Mouse (Mus musculus) hindbrain, embryonic 12.5 days (tissue): Measurements from ENCODE around the gene Rflna. TPM values are rescaled to one million over a fixed set of nuclear protein-coding genes. Genes with fewer than 3 reads are reported as not detected.

Experiments used
- ATAC-seq: fragments of 200-750 bp; cut with Nextera tagmentation; 2 replicates; pipeline ENCODE4 v1.8.0; 2017; ENCODE audit warnings: moderate TSS enrichment; ENCODE audit not compliant: low FRiP score
- H3K27ac ChIP-seq: fragments of 300-500 bp; sonication (generic); 2 replicates; pipeline ENCODE4 v1.5.1; 2016; ENCODE audit warnings: mild to moderate bottlenecking
- H3K27me3 ChIP-seq: fragments of 300-500 bp; sonication (generic); 2 replicates; pipeline ENCODE4 v1.6.1; 2016; ENCODE audit warnings: mild to moderate bottlenecking
- H3K36me3 ChIP-seq: fragments of 300-500 bp; sonication (generic); 2 replicates; pipeline ENCODE4 v1.6.1; 2016; ENCODE audit warnings: mild to moderate bottlenecking
- H3K4me1 ChIP-seq: fragments of 300-500 bp; sonication (generic); 2 replicates; pipeline ENCODE4 v1.6.1; 2016
- H3K4me2 ChIP-seq: fragments of 300-500 bp; sonication (generic); replicated peaks from 2 replicates; pipeline ENCODE4 v1.6.1; 2016; ENCODE audit warnings: mild to moderate bottlenecking
- H3K4me3 ChIP-seq: fragments of 300-500 bp; sonication (generic); 2 replicates; pipeline ENCODE4 v1.5.1; 2016; ENCODE audit warnings: mild to moderate bottlenecking
- H3K9ac ChIP-seq: fragments of 300-500 bp; sonication (generic); 2 replicates; pipeline ENCODE4 v1.6.1; 2016; ENCODE audit warnings: mild to moderate bottlenecking, moderate library complexity
- H3K9me3 ChIP-seq: fragments of 300-500 bp; sonication (generic); replicated peaks from 2 replicates; pipeline ENCODE4 v1.6.1; 2016; ENCODE audit warnings: mild to moderate bottlenecking
- WGBS: fragments of 180-500 bp; shearing (Covaris S2); methylation state at CpG from one replicate; pipeline ENCODE4 v1.1.7; 2016; 5-methylcytosine and 5-hydroxymethylcytosine counted together
- polyA plus RNA-seq: library from polyadenylated mRNA; unstranded; fragments of >200 nt; fragmentation: Nextera tagmentation; extraction: Ambion mirVana; gene quantifications from 2 replicates; pipeline ENCODE4 v1.2.1, GENCODE M21; 2016

The Rflna gene
- polyA plus RNA-seq, 1 experiment from 2014 or later: 34.1 TPM

DNA sequence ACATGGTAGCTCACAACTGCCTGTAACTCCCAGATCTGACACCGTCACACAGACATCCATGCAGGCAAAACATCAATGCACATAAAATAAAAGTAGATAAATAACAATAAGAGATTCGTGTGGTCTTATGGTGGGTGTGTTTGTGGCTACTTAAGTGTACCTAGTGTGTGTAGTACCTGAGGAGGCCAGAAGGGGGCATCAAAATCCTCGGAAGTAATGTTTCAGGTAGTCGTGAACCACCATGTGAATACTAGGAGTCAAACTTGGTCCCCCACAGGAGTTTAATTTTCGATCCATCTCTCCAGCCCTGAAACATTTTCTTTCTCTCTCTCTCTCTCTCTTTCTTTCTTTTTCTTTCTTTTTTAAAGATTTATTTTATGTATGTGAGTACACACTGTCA, 16.8 kb upstream of the Rflna start:
- no peak overlapping the region for H3K4me3 ChIP-seq
- ATAC-seq: no peak
- WGBS: 84% methylated on average over 5 of the region's 5 CpGs
- H3K36me3 ChIP-seq: no peaks in the 10 kb centered on the region
- no peak overlapping the region for H3K27ac ChIP-seq
- no peaks in the 10 kb centered on the region for H3K27me3 ChIP-seq
- H3K4me2 ChIP-seq: no peak overlapping the region
- H3K9me3 ChIP-seq: peaks cover 19% of the 10 kb centered on the region
- no peak overlapping the region for H3K9ac ChIP-seq
- H3K4me1 ChIP-seq: no peaks in the 10 kb centered on the region

DNA sequence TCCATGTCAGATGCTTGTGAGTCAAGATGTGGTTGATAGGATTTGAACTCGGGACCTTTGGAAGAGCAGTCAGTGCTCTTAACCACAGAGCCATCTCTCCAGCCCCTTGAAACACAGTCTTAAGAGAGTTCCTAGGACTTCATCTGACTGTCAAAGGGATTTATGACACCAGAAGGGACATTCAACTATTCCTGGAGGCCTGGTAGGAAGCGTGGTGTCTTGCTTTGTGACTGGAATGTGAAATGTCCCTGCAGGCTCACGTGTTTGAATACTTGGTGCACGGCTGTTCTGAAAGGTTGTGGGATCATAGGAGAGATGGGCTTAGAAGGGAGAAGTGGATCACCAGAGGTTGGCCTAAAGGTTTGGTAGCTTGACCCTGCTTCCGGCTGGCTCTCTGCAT, 16.4 kb upstream of the Rflna start:
- WGBS: 87% methylated on average over 5 of the region's 5 CpGs

DNA sequence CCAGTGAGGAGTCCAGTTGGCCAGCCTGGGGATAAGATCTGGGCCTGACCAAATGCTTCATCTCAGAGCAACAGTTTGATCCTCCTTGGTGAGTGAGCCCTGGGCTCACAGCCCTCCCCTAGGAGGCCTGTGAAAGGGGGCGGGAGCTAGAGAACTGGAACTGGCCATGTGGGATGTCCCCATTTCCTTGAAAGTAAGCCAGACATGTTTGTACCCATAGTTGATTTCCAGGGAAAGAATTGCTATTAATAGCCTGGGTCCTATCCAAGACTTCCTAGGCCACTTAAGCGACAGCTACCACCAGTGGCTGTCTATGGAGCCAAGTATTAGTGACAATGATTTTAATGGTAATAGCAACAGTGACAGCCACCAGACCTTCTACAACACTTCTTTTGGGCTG, 13.3 kb upstream of the Rflna start:
- H3K27me3 ChIP-seq: no peaks in the 10 kb centered on the region
- H3K4me2 ChIP-seq: no peak overlapping the region
- H3K27ac ChIP-seq: no peak overlapping the region
- 89% methylated on average over 2 of the region's 2 CpGs for WGBS
- no peaks in the 10 kb centered on the region for H3K36me3 ChIP-seq
- no peaks in the 10 kb centered on the region for H3K9me3 ChIP-seq
- no peak overlapping the region for H3K4me3 ChIP-seq
- no peak for ATAC-seq
- no peak overlapping the region for H3K9ac ChIP-seq
- H3K4me1 ChIP-seq: no peaks in the 10 kb centered on the region

More for the DNA sequence above, 16.4 kb upstream of the Rflna start:
- no peak for ATAC-seq
- Histone ChIP-seq H3K36me3 (no peaks in the 10 kb centered on the region), H3K4me3 (no peak overlapping the region), H3K4me1 (no peaks in the 10 kb centered on the region), H3K9ac (no peak overlapping the region), H3K27ac (no peak overlapping the region), H3K9me3 (peaks cover 19% of the 10 kb centered on the region), H3K27me3 (no peaks in the 10 kb centered on the region), H3K4me2 (no peak overlapping the region)

DNA sequence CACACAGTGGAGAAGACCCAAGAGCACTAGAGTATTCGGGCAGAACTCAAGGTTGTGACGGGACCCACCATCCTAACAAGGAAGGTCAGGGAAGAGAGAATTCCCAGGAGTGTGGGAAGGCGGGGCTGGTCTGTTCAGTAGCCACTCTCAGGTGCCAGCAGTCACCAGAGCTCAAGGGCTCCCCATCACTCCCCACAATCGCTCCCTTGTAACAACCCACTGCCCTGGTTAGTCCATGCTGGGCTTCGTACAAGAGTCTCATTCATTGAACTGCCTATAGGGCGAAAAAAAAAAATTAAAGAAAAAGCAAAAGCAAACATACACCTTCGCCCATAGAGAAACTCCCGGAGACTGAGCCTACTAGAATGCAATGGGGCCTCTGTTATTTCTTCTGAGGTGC, 10.7 kb upstream of the Rflna start:
- no peaks in the 10 kb centered on the region for H3K36me3 ChIP-seq
- no peak overlapping the region for H3K4me3 ChIP-seq
- no peaks in the 10 kb centered on the region for H3K9me3 ChIP-seq
- peak overlapping the region; percentile 52; the same call in 1 of the 2 replicates for H3K27ac ChIP-seq
- ATAC-seq: no peak
- H3K9ac ChIP-seq: no peak overlapping the region
- H3K4me1 ChIP-seq: no peaks in the 10 kb centered on the region
- H3K4me2 ChIP-seq: no peak overlapping the region
- WGBS: 68% methylated on average over 8 of the region's 8 CpGs
- no peaks in the 10 kb centered on the region for H3K27me3 ChIP-seq

DNA sequence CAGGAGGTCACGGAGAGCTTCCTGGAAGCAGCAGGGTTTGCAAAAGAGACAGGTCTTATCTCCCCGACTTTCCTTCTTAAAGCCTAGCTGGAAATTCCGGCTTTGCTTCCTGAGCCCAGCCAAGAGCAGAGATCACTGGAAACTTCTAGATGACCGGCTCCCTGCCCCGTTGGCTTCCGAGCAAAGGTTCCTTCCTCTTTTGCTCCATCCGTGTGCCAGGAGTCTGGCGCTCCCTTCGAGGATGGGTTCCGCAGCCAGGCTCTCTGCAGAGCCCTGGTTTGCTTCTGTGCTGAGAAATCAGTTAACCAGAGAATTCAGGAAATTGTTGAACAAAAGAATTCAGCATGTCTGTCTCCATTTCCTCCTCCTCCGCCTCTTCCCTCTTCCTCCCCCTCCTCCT, 10.1 kb upstream of the Rflna start:
- Histone ChIP-seq H3K27ac (peak overlapping the region; percentile 23; the same call in 1 of the 2 replicates), H3K4me1 (no peaks in the 10 kb centered on the region), H3K9me3 (no peaks in the 10 kb centered on the region), H3K27me3 (no peaks in the 10 kb centered on the region), H3K36me3 (no peaks in the 10 kb centered on the region), H3K4me2 (no peak overlapping the region), H3K9ac (no peak overlapping the region), H3K4me3 (no peak overlapping the region)
- WGBS: 78% methylated on average over 11 of the region's 11 CpGs
- no peak for ATAC-seq

DNA sequence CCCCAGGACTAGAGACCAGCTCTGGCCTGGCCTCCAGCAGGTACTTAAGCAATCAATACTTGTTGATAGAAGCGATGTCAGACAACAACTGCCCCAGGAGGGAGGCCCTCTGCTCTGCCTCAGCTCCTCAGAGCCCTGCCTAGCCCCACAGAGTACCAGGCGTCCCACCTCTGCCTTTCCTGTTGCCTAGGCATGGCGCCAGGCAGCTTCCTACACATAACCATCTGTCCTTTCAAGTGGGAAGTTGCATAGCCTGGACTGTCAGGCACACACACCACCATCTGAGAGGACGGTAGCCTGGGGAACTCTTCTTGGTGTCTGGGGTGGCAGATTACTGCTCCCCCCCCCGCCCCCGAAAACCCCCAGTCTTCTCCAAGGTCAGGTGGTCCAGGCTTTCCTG, 6.2 kb upstream of the Rflna start:
- no peak overlapping the region for H3K9ac ChIP-seq
- no peaks in the 10 kb centered on the region for H3K36me3 ChIP-seq
- H3K9me3 ChIP-seq: no peaks in the 10 kb centered on the region
- no peak overlapping the region for H3K4me2 ChIP-seq
- no peak for ATAC-seq
- 68% methylated on average over 6 of the region's 6 CpGs for WGBS
- no peaks in the 10 kb centered on the region for H3K27me3 ChIP-seq
- no peak overlapping the region for H3K27ac ChIP-seq
- peaks cover 10% of the 10 kb centered on the region; the same call in 1 of the 2 replicates for H3K4me1 ChIP-seq
- no peak overlapping the region for H3K4me3 ChIP-seq

DNA sequence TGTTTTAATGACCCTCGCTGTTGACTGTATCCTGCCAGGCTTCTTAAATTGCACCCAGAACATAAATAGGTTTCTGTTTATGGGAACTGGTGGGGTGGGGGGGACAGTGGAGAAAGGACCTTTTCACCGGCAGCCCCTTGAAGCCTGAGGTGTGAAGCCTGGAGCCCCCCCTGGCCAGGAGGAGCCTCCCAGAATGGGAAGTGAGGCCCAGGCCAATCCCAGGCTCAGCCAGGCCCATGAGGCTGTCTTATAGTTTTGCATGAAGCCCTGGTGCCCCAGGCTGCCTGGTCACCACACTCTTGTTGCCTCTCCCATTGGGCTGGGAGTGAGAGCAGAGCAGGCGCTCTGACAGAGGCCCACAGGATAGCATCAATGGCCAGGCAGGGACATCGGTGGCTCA, 5.1 kb upstream of the Rflna start:
- Histone ChIP-seq H3K27ac (no peak overlapping the region), H3K4me1 (peaks cover 13% of the 10 kb centered on the region), H3K4me2 (no peak overlapping the region), H3K36me3 (no peaks in the 10 kb centered on the region), H3K4me3 (no peak overlapping the region), H3K9me3 (no peaks in the 10 kb centered on the region), H3K27me3 (0 out of 2 replicates have a peak, but pooled peaks cover 3% of the 10 kb centered on the region), H3K9ac (no peak overlapping the region)
- WGBS: 78% methylated on average over 4 of the region's 4 CpGs
- no peak for ATAC-seq

DNA sequence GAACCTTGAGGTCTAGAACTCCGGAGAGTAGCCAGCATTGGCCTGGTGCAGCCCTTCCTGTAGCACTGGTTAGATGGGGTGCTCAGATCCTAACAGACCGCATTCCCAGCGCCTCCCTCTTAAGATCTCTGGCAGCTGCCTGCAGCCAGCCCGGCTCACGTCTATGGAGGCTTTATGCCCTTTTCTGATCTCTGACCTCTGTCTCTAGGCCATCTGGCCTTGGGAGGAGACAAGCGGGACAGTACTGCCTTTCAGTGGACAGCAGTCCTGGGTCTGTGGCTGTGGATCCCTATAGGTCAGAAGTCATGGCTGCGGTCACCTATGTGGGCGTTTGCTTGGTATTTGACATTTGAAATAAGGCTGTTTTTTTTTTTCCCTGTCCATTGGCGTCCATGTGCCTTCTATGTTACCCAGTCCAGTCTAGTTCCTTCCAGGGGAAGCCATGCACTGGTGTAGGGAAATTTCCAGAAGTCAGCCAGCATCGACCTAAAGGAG, 2.2 kb upstream of the Rflna start:
- 48% methylated on average over 10 of the region's 10 CpGs for WGBS
- H3K4me1 ChIP-seq: peaks cover 28% of the 10 kb centered on the region
- H3K4me2 ChIP-seq: no peak overlapping the region
- peaks cover 26% of the 10 kb centered on the region for H3K27me3 ChIP-seq
- no peaks in the 10 kb centered on the region for H3K36me3 ChIP-seq
- H3K9me3 ChIP-seq: no peaks in the 10 kb centered on the region
- no peak overlapping the region for H3K9ac ChIP-seq
- no peak for ATAC-seq
- H3K4me3 ChIP-seq: no peak overlapping the region
- H3K27ac ChIP-seq: no peak overlapping the region

DNA sequence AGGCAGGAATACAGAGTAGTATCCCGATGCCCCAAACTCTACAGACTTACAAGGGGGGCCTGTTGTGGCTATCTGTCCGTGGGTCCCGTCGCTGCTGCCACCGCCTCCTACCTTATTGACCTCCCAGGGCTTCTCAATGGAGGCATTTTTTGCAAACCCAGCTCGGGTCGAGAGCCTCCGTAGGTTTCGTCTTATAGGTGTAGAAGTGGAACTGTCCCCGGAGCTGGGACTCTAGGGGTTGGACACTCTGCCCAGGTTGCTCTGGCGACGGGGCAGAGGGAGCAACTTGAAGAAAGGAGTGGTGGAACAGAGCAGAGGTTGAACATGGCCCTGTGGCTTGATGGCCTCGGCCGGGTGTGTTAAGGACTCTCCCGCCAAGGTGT, 843 bp downstream of the Rflna start:
- Histone ChIP-seq H3K36me3 (no peaks in the 10 kb centered on the region), H3K9ac (peak overlapping the region; percentile 63), H3K27ac (no peak overlapping the region), H3K9me3 (no peaks in the 10 kb centered on the region), H3K4me1 (peaks cover 41% of the 10 kb centered on the region), H3K27me3 (peaks cover 26% of the 10 kb centered on the region), H3K4me3 (peak overlapping the region; percentile 42), H3K4me2 (peak overlapping the region; percentile 58)
- 15% methylated on average over 15 of the region's 15 CpGs for WGBS
- no peak for ATAC-seq

DNA sequence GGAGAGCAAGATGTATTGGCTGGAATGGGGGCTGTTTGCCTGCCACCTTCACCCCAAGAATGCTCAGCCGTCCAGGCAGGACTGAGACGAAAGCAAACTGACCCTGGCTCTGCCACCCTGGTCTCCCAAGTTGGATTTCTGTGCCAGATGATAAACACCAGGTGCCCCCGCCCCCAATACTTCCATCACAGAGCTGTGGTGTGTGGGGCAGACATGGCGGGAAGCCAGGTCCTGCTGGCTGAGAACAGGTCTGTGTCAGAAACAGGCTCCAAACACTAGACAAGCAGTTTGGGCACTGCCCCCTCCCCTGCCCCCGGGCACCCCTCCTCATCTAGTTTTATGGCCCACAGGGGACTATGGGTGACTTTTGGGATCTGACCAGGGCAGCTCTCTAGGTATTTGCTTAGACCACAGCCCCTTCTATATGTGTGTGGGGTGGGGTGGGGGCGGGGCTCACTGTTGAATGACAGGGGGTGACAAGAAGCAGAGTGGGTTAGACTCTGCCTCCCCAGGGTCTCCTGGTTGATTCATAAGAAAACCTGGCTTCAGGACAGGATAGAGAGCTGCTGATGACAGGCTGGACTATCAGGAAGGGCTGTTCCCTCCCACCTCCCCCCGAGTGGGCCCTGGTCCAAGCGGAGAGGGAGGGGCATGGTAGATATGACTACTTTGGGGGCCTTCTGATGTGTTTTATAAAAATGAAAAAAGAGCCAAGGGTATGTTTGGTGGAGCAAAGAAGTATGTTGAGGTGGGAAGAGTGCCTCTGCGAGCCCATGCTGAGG, 3.0 kb downstream of the Rflna start:
- H3K27me3 ChIP-seq: peaks cover 26% of the 10 kb centered on the region
- no peaks in the 10 kb centered on the region for H3K9me3 ChIP-seq
- WGBS: 68% methylated on average over 9 of the region's 9 CpGs
- H3K4me3 ChIP-seq: no peak overlapping the region
- H3K27ac ChIP-seq: no peak overlapping the region
- H3K36me3 ChIP-seq: peaks cover 13% of the 10 kb centered on the region
- no peak for ATAC-seq
- peak overlapping the region; percentile 13; the same call in 1 of the 2 replicates for H3K9ac ChIP-seq
- peak overlapping the region; percentile 58 for H3K4me2 ChIP-seq
- peaks cover 31% of the 10 kb centered on the region for H3K4me1 ChIP-seq

DNA sequence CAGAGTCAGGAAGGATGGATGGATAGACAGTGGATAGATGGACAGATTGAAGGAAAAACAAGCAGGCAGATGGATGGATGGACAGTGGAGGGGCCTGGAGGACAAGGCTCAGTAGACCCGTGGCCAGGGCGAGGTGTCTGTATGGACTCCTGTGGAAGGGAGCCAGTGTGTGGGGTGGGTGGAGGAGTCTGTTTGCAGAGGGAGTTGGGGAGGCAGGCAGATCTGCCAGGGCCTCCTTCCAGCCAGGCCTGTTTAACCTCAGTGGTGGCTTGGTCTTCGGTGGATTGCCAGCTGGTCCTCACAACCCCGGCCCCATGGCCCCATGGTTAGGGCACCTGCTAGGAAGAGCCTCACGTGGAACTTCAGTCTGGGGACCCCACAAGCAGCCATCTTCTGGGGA, 3.9 kb downstream of the Rflna start:
- no peak overlapping the region for H3K4me2 ChIP-seq
- WGBS: 82% methylated on average over 5 of the region's 5 CpGs
- H3K4me3 ChIP-seq: no peak overlapping the region
- peaks cover 18% of the 10 kb centered on the region for H3K36me3 ChIP-seq
- H3K9me3 ChIP-seq: no peaks in the 10 kb centered on the region
- no peak overlapping the region for H3K27ac ChIP-seq
- H3K4me1 ChIP-seq: peaks cover 31% of the 10 kb centered on the region
- no peak for ATAC-seq
- H3K27me3 ChIP-seq: peaks cover 26% of the 10 kb centered on the region
- no peak overlapping the region for H3K9ac ChIP-seq

DNA sequence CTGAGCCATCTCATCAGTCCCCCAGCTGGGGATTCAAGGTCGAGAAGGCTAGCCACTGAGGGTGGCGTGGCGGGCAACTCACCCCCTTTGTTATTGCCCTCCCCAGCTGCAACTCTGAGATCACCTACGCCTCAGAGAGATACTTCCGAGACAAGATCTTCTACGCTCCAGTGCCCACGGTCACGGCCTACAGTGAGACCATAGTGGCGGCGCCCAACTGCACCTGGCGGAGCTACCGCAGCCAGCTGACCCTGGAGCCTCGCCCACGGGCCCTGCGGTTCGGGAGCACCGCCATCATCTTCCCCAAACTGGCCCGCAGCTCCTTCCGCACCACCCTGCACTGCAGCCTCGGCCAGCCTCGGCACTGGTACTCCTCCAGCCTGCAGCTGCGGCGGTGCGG, 8.1 kb downstream of the Rflna start:
- H3K4me1 ChIP-seq: peaks cover 10% of the 10 kb centered on the region
- H3K9me3 ChIP-seq: no peaks in the 10 kb centered on the region
- no peak overlapping the region for H3K9ac ChIP-seq
- H3K27me3 ChIP-seq: no peaks in the 10 kb centered on the region
- no peak overlapping the region for H3K4me3 ChIP-seq
- no peak for ATAC-seq
- H3K36me3 ChIP-seq: peaks cover 42% of the 10 kb centered on the region
- no peak overlapping the region for H3K27ac ChIP-seq
- H3K4me2 ChIP-seq: no peak overlapping the region
- 91% methylated on average over 24 of the region's 24 CpGs for WGBS

DNA sequence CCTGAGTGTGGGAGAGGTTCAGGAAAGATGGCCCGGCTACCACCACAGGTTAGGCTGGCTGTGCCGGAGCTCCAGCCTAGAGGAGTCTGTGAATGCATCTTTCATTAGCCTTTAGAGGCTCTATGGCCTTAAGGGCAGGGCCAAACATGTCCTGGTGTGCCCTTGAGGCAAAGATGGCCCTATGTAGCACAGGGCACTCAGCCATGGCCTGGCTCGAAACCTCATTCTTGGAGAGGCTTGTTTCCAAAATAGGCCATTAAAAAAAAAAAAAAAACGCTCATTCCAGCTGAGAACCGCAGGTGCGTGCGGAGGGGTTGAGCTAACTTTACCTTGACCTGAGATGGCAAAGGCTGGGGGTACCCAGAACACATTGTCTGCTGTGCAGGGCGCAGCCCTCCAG, 8.6 kb downstream of the Rflna start:
- Histone ChIP-seq H3K4me3 (no peak overlapping the region), H3K36me3 (peaks cover 47% of the 10 kb centered on the region), H3K27ac (no peak overlapping the region), H3K4me1 (peaks cover 6% of the 10 kb centered on the region), H3K27me3 (no peaks in the 10 kb centered on the region), H3K9ac (no peak overlapping the region), H3K4me2 (no peak overlapping the region), H3K9me3 (no peaks in the 10 kb centered on the region)
- 95% methylated on average over 8 of the region's 8 CpGs for WGBS
- ATAC-seq: no peak
